Comparison of ENCODE assay signal across 17 mouse cellular contexts in genomic region chr5:62715436-62715835, GRCm38 (mm10). TPM values are rescaled to one million over a fixed set of nuclear protein-coding genes. Genes with fewer than 3 reads are reported as not detected.
DNase-seq lines count a peak whose midpoint lies in the region; ATAC-seq and TF ChIP-seq lines count a peak whose summit lies in the region.
"Had no signal": no experiment of that assay in that cellular context is flagged by ENCODE, and none has a peak within 500 bp of the region (broad histone marks: within the 10 kb centered on the region; RNA-seq: fewer than 3 reads in every experiment).

No protein-coding gene starts in this region.

- TF ChIP-seq POLR2A in thymus, adult 2 months (IDR thresholded peaks at IDR 0.05; ENCODE audit: control insufficient read depth, extremely low read depth, insufficient read depth, low read length, poor library complexity) = no peak

- TF ChIP-seq CTCF in thymus, adult 2 months (IDR thresholded peaks at IDR 0.05; ENCODE audit: borderline replicate concordance, control insufficient read depth, extremely low read depth, insufficient read depth, low read length, poor library complexity) = no peak

- no peaks in the 10 kb centered on the region for H3K9me3 ChIP-seq in embryonic facial prominence, embryonic 14.5 days (ENCODE audit: control insufficient read depth, low read length)
- H3K9me3 ChIP-seq in embryonic facial prominence, embryonic 10.5 days = no peaks in the 10 kb centered on the region
- H3K9me3 ChIP-seq in hindbrain, embryonic 10.5 days = no peaks in the 10 kb centered on the region
- H3K9me3 ChIP-seq: lung, embryonic 15.5 days had no signal

- H3K27ac ChIP-seq in embryonic facial prominence, embryonic 14.5 days (replicated peaks; ENCODE audit: low read depth, low read length) = no peak overlapping the region
- no peak overlapping the region for H3K27ac ChIP-seq in embryonic facial prominence, embryonic 10.5 days (replicated peaks)
- H3K27ac ChIP-seq in thymus, adult 2 months (ENCODE audit: control insufficient read depth, insufficient read depth, low read length) = no peak overlapping the region
- H3K27ac ChIP-seq in hindbrain, embryonic 10.5 days = no peak overlapping the region
- H3K27ac ChIP-seq: gastrocnemius, adult 2 months; lung, embryonic 15.5 days had no signal

- H3K4me1 ChIP-seq in embryonic facial prominence, embryonic 14.5 days (ENCODE audit: control insufficient read depth, insufficient read depth, low read length) = no peaks in the 10 kb centered on the region
- H3K4me1 ChIP-seq in embryonic facial prominence, embryonic 10.5 days = no peaks in the 10 kb centered on the region
- H3K4me1 ChIP-seq in thymus, adult 2 months (replicated peaks; ENCODE audit: control insufficient read depth, insufficient read depth, low read length) = peaks cover 11% of the 10 kb centered on the region
- H3K4me1 ChIP-seq in hindbrain, embryonic 10.5 days (replicated peaks) = no peaks in the 10 kb centered on the region
- H3K4me1 ChIP-seq: lung, embryonic 15.5 days had no signal

- ATAC-seq in embryonic facial prominence, embryonic 14.5 days (ENCODE audit: low read depth) = no peak
- ATAC-seq in megakaryocyte progenitor cell, adult 5-6 weeks (replicated peaks; ENCODE audit: poor library complexity) = peak; percentile 78
- ATAC-seq: forebrain, embryonic 14.5 days; intestine, embryonic 16.5 days had no signal

- H3K27me3 ChIP-seq in embryonic facial prominence, embryonic 14.5 days (replicated peaks; ENCODE audit: control insufficient read depth, insufficient read depth, low read length) = no peaks in the 10 kb centered on the region
- H3K27me3 ChIP-seq in embryonic facial prominence, embryonic 10.5 days (replicated peaks; ENCODE audit: low read depth, poor library complexity, severe bottlenecking) = no peaks in the 10 kb centered on the region
- no peaks in the 10 kb centered on the region for H3K27me3 ChIP-seq in thymus, adult 2 months (ENCODE audit: control insufficient read depth, insufficient read depth, low read length)
- H3K27me3 ChIP-seq in hindbrain, embryonic 10.5 days (ENCODE audit: insufficient read depth, poor library complexity, severe bottlenecking) = no peaks in the 10 kb centered on the region
- H3K27me3 ChIP-seq: lung, embryonic 15.5 days had no signal

- H3K9ac ChIP-seq in embryonic facial prominence, embryonic 14.5 days (ENCODE audit: low read depth, low read length) = no peak overlapping the region
- H3K9ac ChIP-seq: lung, embryonic 15.5 days had no signal

- H3K4me2 ChIP-seq in embryonic facial prominence, embryonic 14.5 days (ENCODE audit: low read depth, low read length) = no peak overlapping the region
- H3K4me2 ChIP-seq: lung, embryonic 15.5 days had no signal

- no peak overlapping the region for H3K4me3 ChIP-seq in embryonic facial prominence, embryonic 14.5 days (ENCODE audit: low read depth, low read length)
- H3K4me3 ChIP-seq in embryonic facial prominence, embryonic 10.5 days = no peak overlapping the region
- no peak overlapping the region for H3K4me3 ChIP-seq in thymus, adult 2 months (ENCODE audit: control insufficient read depth, insufficient read depth, low read length)
- no peak overlapping the region for H3K4me3 ChIP-seq in hindbrain, embryonic 10.5 days
- H3K4me3 ChIP-seq: gastrocnemius, adult 2 months; lung, embryonic 15.5 days had no signal

- WGBS in embryonic facial prominence, embryonic 14.5 days = 27% methylated on average over 4 of the region's 4 CpGs
- 52% methylated on average over 4 of the region's 4 CpGs for WGBS in embryonic facial prominence, embryonic 10.5 days
- WGBS in thymus, adult 2 months = 4% methylated on average over 4 of the region's 4 CpGs
- WGBS in hindbrain, embryonic 10.5 days = 74% methylated on average over 4 of the region's 4 CpGs

- peak; percentile 5 for DNase-seq in embryonic facial prominence, embryonic 14.5 days (ENCODE audit: low spot score)
- DNase-seq in embryonic facial prominence, embryonic 10.5 days (ENCODE audit: low spot score) = no peak
- peak; percentile 10 for DNase-seq in thymus, postnatal 25 days
- DNase-seq in thymus, adult 2 months = no peak
- DNase-seq in hindbrain, embryonic 10.5 days (ENCODE audit: low spot score) = no peak
- no peak for DNase-seq in ovary, postnatal 10 days (ENCODE audit: low spot score)
- DNase-seq in urinary bladder, adult 18-20 months (ENCODE audit: low spot score in 2 of 2) = no peak
- DNase-seq: adrenal gland, postnatal 25 days; cerebellum, adult 8-10 months; embryo, embryonic 11 days; gastrocnemius, adult 2 months; kidney, postnatal 25 days; layer of hippocampus, adult 9-11 months had no signal

- H3K36me3 ChIP-seq in embryonic facial prominence, embryonic 14.5 days (ENCODE audit: control insufficient read depth, insufficient read depth, low read length) = no peaks in the 10 kb centered on the region
- H3K36me3 ChIP-seq in embryonic facial prominence, embryonic 10.5 days (replicated peaks) = no peaks in the 10 kb centered on the region
- 0 out of 2 replicates have a peak, but pooled peaks cover 5% of the 10 kb centered on the region for H3K36me3 ChIP-seq in thymus, adult 2 months (ENCODE audit: control insufficient read depth, insufficient read depth, low read length)
- no peaks in the 10 kb centered on the region for H3K36me3 ChIP-seq in hindbrain, embryonic 10.5 days
- H3K36me3 ChIP-seq: lung, embryonic 15.5 days had no signal

RNA-seq across cellular contexts. Expression of gene Arap2, which starts 50.5 kb away (rescaled TPM):
- 7.6 and 8.2 TPM in 2 replicates for polyA plus RNA-seq in embryonic facial prominence, embryonic 14.5 days (2014; fragmentation: Nextera tagmentation; extraction: Ambion mirVana)
- 0.55 and 2.6 TPM in 2 replicates for polyA plus RNA-seq in embryonic facial prominence, embryonic 10.5 days (2016; fragmentation: Nextera tagmentation; extraction: Ambion mirVana)
- polyA plus RNA-seq in thymus, adult 2 months (2012; rRNA removed) = 11.3 and 12.0 TPM in 2 replicates
- total RNA-seq in megakaryocyte progenitor cell, adult 5-6 weeks (2015) = 37.3 and 45.4 TPM in 2 replicates
- total RNA-seq in megakaryocyte progenitor cell, adult 5-6 weeks (2017) = 29.0 and 36.1 TPM in 2 replicates
- polyA plus RNA-seq in hindbrain, embryonic 10.5 days (2016; fragmentation: Nextera tagmentation; extraction: Ambion mirVana) = 0.77 and 1.2 TPM in 2 replicates

Comparison
In these comparisons a context has a peak if more than half of its experiments do, and no peak if none do; other contexts are left out.
1. DNase-seq: peak in embryonic facial prominence, embryonic 14.5 days (single experiment) and thymus, postnatal 25 days (single experiment); none in embryonic facial prominence, embryonic 10.5 days (single experiment), thymus, adult 2 months (single experiment), hindbrain, embryonic 10.5 days (single experiment), ovary, postnatal 10 days (single experiment) and urinary bladder, adult 18-20 months (0 of 2).